Mouse (Mus musculus) MEL (cell line): ENCODE results near the gene Pafah1b1. TPM values are rescaled to one million over a fixed set of nuclear protein-coding genes. Genes with fewer than 3 reads are reported as not detected.

ENCODE experiments used
- DNase-seq: peaks from one replicate; pipeline ENCODE4 v3.0.0; 2011; ENCODE audit warnings: low read depth, low spot score
- H3K27ac ChIP-seq: 2 replicates; pipeline ENCODE4 v1.5.1; 2012; ENCODE audit warnings: low read depth, mild to moderate bottlenecking, control low read depth, low read length, moderate library complexity; ENCODE audit not compliant: control insufficient read depth
- H3K27me3 ChIP-seq, 2 experiments: fragments of 150-350 bp in 1 of 2; sonication (generic) in 1 of 2; 2 replicates each; pipeline ENCODE4 v1.6.1; 2012; ENCODE audit warnings: low read length in 2 of 2, mild to moderate bottlenecking in 2 of 2, improper control_type of control experiment in 1 of 2, moderate library complexity in 1 of 2; ENCODE audit not compliant: insufficient read depth in 2 of 2, control insufficient read depth in 1 of 2
- H3K36me3 ChIP-seq, 2 experiments: 2 replicates each; pipeline ENCODE4 v1.6.1; 2012 to 2014; ENCODE audit warnings: low read length in 2 of 2, improper control_type of control experiment in 1 of 2, inconsistent platforms in 1 of 2, mild to moderate bottlenecking in 1 of 2; ENCODE audit not compliant: insufficient read depth in 2 of 2, control insufficient read depth in 1 of 2
- H3K4me1 ChIP-seq, 2 experiments: fragments of 150-350 bp in 1 of 2; sonication (generic) in 1 of 2; 2 replicates each; pipeline ENCODE4 v1.6.1; 2012; ENCODE audit warnings: low read length in 2 of 2, improper control_type of control experiment in 1 of 2, mild to moderate bottlenecking in 1 of 2; ENCODE audit not compliant: insufficient read depth in 2 of 2, control insufficient read depth in 1 of 2
- H3K4me3 ChIP-seq, 2 experiments: fragments of 150-350 bp in 1 of 2; sonication (generic) in 1 of 2; 2 replicates each; pipeline ENCODE4 v1.5.1; 2012; ENCODE audit warnings: low read depth in 2 of 2, low read length in 2 of 2, mild to moderate bottlenecking in 2 of 2, moderate library complexity in 2 of 2, control low read depth in 1 of 2, improper control_type of control experiment in 1 of 2; ENCODE audit not compliant: control insufficient read depth in 1 of 2, insufficient read depth in 1 of 2
- H3K79me2 ChIP-seq: 2 replicates; pipeline ENCODE4 v1.6.1; 2012; ENCODE audit warnings: mild to moderate bottlenecking, low read length, moderate library complexity; ENCODE audit not compliant: control insufficient read depth, poor library complexity, insufficient read depth
- H3K9ac ChIP-seq: 2 replicates; pipeline ENCODE4 v1.6.1; 2012; ENCODE audit warnings: low read depth, mild to moderate bottlenecking, control low read depth, low read length, moderate library complexity; ENCODE audit not compliant: control insufficient read depth, poor library complexity, severe bottlenecking
- H3K9me3 ChIP-seq: fragments of 150-350 bp; sonication (generic); replicated peaks from 2 replicates; pipeline ENCODE4 v1.6.1; 2012; ENCODE audit warnings: mild to moderate bottlenecking, low read length, improper control_type of control experiment, moderate library complexity; ENCODE audit not compliant: insufficient read depth
- BHLHE40 ChIP-seq: IDR thresholded peaks from 2 replicates; pipeline ENCODE4 v1.6.1; 2012; ENCODE audit warnings: low read depth, mild to moderate bottlenecking, inconsistent platforms, low read length, improper control_type of control experiment, borderline replicate concordance
- CHD1 ChIP-seq: IDR thresholded peaks from 2 replicates; pipeline ENCODE4 v1.6.1; 2012; ENCODE audit warnings: low read depth, mild to moderate bottlenecking, inconsistent platforms, low read length, improper control_type of control experiment
- CTCF ChIP-seq, 3 experiments: IDR thresholded peaks in 2 of 3; conservative IDR thresholded peaks in 1 of 3; 2 replicates each; pipeline ENCODE4 v1.5.1; 2011 to 2012; ENCODE audit warnings: low read length in 3 of 3, low read depth in 2 of 3, mild to moderate bottlenecking in 2 of 3, improper control_type of control experiment in 1 of 3, inconsistent platforms in 1 of 3, mixed read lengths in 1 of 3, moderate library complexity in 1 of 3; ENCODE audit not compliant: control insufficient read depth in 1 of 3, insufficient read depth in 1 of 3, poor library complexity in 1 of 3, severe bottlenecking in 1 of 3
- ETS1 ChIP-seq: IDR thresholded peaks from 2 replicates; pipeline ENCODE4 v1.6.1; 2012; ENCODE audit warnings: low read depth, mild to moderate bottlenecking, inconsistent platforms, low read length, improper control_type of control experiment, moderate library complexity
- MAZ ChIP-seq: IDR thresholded peaks from 2 replicates; pipeline ENCODE4 v1.6.1; 2012; ENCODE audit warnings: low read depth, mild to moderate bottlenecking, inconsistent platforms, low read length, improper control_type of control experiment
- MXI1 ChIP-seq: IDR thresholded peaks from 2 replicates; pipeline ENCODE4 v1.6.1; 2011; ENCODE audit warnings: mild to moderate bottlenecking, low read depth, low read length, improper control_type of control experiment
- NELFE ChIP-seq: IDR thresholded peaks from 2 replicates; pipeline ENCODE4 v1.6.1; 2011; ENCODE audit warnings: low read depth, low read length, improper control_type of control experiment
- POLR2A ChIP-seq, 2 experiments: IDR thresholded peaks; 2 replicates each; pipeline ENCODE4 v1.6.1; 2011 to 2012; ENCODE audit warnings: low read length in 2 of 2, mild to moderate bottlenecking in 2 of 2, control low read depth in 1 of 2, improper control_type of control experiment in 1 of 2, low read depth in 1 of 2, moderate library complexity in 1 of 2; ENCODE audit not compliant: control insufficient read depth in 1 of 2, insufficient read depth in 1 of 2, poor library complexity in 1 of 2
- RAD21 ChIP-seq: IDR thresholded peaks from 2 replicates; pipeline ENCODE4 v1.6.1; 2011; ENCODE audit warnings: mild to moderate bottlenecking, low read depth, low read length, improper control_type of control experiment
- USF2 ChIP-seq, 2 experiments: IDR thresholded peaks; 2 replicates each; pipeline ENCODE4 v1.6.1; 2011 to 2012; ENCODE audit warnings: improper control_type of control experiment in 2 of 2, low read length in 2 of 2, borderline replicate concordance in 1 of 2, inconsistent platforms in 1 of 2, low read depth in 1 of 2, mild to moderate bottlenecking in 1 of 2; ENCODE audit not compliant: insufficient read depth in 1 of 2
- ZKSCAN1 ChIP-seq: IDR thresholded peaks from 2 replicates; pipeline ENCODE4 v1.6.1; 2012; ENCODE audit warnings: low read depth, mild to moderate bottlenecking, inconsistent platforms, low read length, improper control_type of control experiment, moderate library complexity
- ZNF384 ChIP-seq: IDR thresholded peaks from 2 replicates; pipeline ENCODE4 v1.6.1; 2012; ENCODE audit warnings: low read depth, mild to moderate bottlenecking, inconsistent platforms, low read length, improper control_type of control experiment
- polyA plus RNA-seq, 2 experiments: library from polyadenylated mRNA; stranded (reverse) in 1 of 2; unstranded in 1 of 2; fragments of >175 nt in 1 of 2; fragments of >200 nt in 1 of 2; gene quantifications; 2 replicates each; pipeline versions ENCODE4 v1.2.1 to v1.2.4; 2012; ENCODE audit warnings: low replicate concordance in 2 of 2, low read depth in 1 of 2; ENCODE audit not compliant: insufficient read length in 2 of 2, insufficient read depth in 1 of 2, missing spikeins in 1 of 2
- total RNA-seq: library from RNA; depleted of rRNA; stranded (reverse); fragments of 300-350 nt; gene quantifications from 2 replicates; pipeline ENCODE4 v1.2.3, GENCODE M21; 2012

Pafah1b1 gene
- total and polyA plus RNA-seq, 3 experiments: 54.5 to 67.4 TPM; not detected in 1

- no peak for TF ChIP-seq USF2 (IDR thresholded peaks at IDR 0.05; ENCODE audit: borderline replicate concordance in 1 of 2, insufficient read depth in 1 of 2, low read depth in 1 of 2, low read length in 2 of 2)
- TF ChIP-seq ZKSCAN1: no peak
- no peak for TF ChIP-seq MAZ
- no peak for TF ChIP-seq NELFE
- TF ChIP-seq RAD21: no peak
- no peak for TF ChIP-seq BHLHE40
- TF ChIP-seq, all 39 proteins: peak for 0
- Histone ChIP-seq H3K36me3 (no peaks in the 10 kb centered on the region), H3K9ac (no peak overlapping the region), H3K79me2 (no peaks in the 10 kb centered on the region), H3K27ac (no peak overlapping the region), H3K27me3 (peaks cover 0 to 9% of the 10 kb centered on the region in 2 experiments; a peak in 3 of 4 replicates), H3K4me1 (peaks cover 2 to 5% of the 10 kb centered on the region in 2 experiments; a peak in 2 of 4 replicates), H3K4me3 (no peak overlapping the region), H3K9me3 (no peaks in the 10 kb centered on the region)
- DNase-seq: no peak
Observed at GRCm38 (mm10) chr11:74639628-74640027, 84.8 kb downstream of the Pafah1b1 start.

- Histone ChIP-seq H3K27me3 (peaks cover 0 to 9% of the 10 kb centered on the region in 2 experiments; a peak in 3 of 4 replicates), H3K27ac (no peak overlapping the region)
Observed at GRCm38 (mm10) chr11:74638791-74639411, 85.6 kb downstream of the Pafah1b1 start.

GRCm38 (mm10) chr11:74637971-74638790 is 86.3 kb downstream of the Pafah1b1 start:
- Histone ChIP-seq H3K27me3 (peaks cover 0 to 9% of the 10 kb centered on the region in 2 experiments; a peak in 3 of 4 replicates), H3K9ac (peak overlapping the region; percentile 14; the same call in 1 of the 2 replicates), H3K9me3 (no peaks in the 10 kb centered on the region), H3K79me2 (no peaks in the 10 kb centered on the region), H3K27ac (no peak overlapping the region), H3K36me3 (no peaks in the 10 kb centered on the region), H3K4me3 (peak overlapping the region in 1 of 2 experiments; percentile 21; a peak in 2 of 4 replicates), H3K4me1 (peaks cover 2 to 5% of the 10 kb centered on the region in 2 experiments; a peak in 2 of 4 replicates)
- TF ChIP-seq MXI1 (no peak), CTCF (IDR thresholded peaks at IDR 0.05 in 2 of 3, conservative IDR thresholded peaks at IDR 0.05 in 1 of 3; ENCODE audit: control insufficient read depth in 1 of 3, insufficient read depth in 1 of 3, low read depth in 2 of 3, low read length in 3 of 3, poor library complexity in 1 of 3, severe bottlenecking in 1 of 3) (peak in 2 of 3 experiments; percentile 20 to 25; a peak in 1 of 6 replicates), CHD1 (no peak)
- DNase-seq: peak; percentile 32

More at GRCm38 (mm10) chr11:74638791-74639411, 85.6 kb downstream of the Pafah1b1 start:
- Histone ChIP-seq H3K9me3 (no peaks in the 10 kb centered on the region), H3K4me1 (peaks cover 2 to 5% of the 10 kb centered on the region in 2 experiments; a peak in 2 of 4 replicates), H3K9ac (no peak overlapping the region), H3K36me3 (no peaks in the 10 kb centered on the region), H3K79me2 (no peaks in the 10 kb centered on the region), H3K4me3 (no peak overlapping the region)
- DNase-seq: no peak
- TF ChIP-seq ETS1: no peak
- TF ChIP-seq POLR2A (IDR thresholded peaks at IDR 0.05; ENCODE audit: control insufficient read depth in 1 of 2, insufficient read depth in 1 of 2, low read depth in 1 of 2, low read length in 2 of 2, poor library complexity in 1 of 2): no peak
- TF ChIP-seq ZNF384: no peak
